Mouse (Mus musculus): Measurements from ENCODE around the gene Psmc1.

DNA sequence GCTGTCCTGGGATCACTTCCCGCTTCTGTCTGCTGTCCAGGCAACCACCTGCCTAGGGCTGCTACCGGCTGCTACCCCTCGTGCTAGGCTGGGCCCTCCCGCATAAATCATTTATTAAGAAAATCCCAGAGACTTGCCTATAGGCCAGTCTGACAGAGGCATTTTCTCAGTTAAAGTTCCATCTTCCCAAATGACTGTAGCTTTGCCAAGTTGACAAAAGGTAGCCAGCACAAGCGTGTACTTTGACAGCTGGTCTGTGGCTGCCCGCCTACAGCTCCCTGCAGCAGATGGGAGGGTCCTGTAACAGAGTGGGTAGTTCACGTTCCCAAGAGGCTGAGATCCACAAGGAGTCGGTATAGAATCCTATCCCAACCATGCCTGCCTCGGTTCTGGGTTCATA is 13.5 kb downstream of the Psmc1 start:
- no peak for TF ChIP-seq CTCF (IDR thresholded peaks at IDR 0.05; ENCODE audit: low read depth)
- no peak for TF ChIP-seq EP300 (IDR thresholded peaks at IDR 0.05; ENCODE audit: low read depth)

All from liver, postnatal 0 days (tissue).